Mouse (Mus musculus) fat pad, adult 2 months (tissue): ENCODE measurements around the gene Per2.

Experiments used
- DNase-seq: peaks from one replicate; pipeline ENCODE4 v3.0.0-alpha.2; 2011; ENCODE audit warnings: low read depth, low spot score; ENCODE audit errors: extremely low read depth

Gene Per2

DNA sequence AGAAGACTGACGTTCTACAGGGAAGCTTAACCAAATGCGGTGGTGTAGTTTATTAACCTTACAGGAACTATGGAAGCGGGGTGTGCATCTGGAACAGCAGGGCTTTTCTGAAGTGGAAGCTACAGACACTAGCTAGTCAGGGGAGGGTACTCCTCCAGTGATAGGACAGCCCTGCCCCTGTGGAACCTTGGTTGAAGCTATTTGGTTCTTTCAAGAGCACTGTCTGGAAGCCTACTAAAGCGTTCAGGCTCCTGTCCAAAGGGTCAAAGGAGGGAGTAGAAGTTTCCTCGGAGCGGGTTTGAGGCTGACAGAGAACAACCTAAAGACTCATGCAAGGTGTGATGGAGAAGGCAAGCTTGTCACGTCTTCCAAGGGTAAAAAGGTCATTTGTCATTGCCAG is 945 bp upstream of the Per2 start:
- DNase-seq: no peak

DNA sequence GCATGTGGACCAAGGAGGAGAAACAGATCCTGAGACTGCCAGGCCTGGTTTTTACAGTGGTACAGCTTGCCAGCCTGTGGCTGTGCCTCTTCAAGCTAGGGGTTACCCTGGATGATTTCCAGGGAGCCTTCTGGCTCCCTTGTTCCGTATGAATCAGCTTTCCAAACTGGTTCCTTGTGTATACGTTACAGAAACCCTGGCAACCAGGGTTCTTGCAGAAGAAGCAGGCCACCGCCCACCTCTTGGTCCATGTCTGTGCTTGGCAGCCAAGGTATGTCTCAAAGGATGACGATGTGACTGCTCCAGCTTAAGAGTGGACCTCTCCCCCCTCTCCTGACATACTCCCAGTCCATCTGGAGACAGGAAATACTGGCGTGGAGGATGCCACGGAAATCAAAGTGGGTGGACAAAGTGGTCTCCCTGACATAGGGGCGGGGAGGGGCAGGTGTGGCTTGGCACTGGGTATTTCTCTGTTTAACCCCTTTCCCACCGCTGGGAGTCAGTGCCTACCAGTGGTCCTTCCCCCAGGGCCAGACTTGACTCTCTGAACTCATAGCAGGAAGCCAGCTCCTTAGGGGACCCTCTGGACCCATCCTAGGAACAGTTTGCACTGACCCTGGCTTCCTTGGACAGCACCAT is 782 bp downstream of the Per2 start:
- DNase-seq: no peak

DNA sequence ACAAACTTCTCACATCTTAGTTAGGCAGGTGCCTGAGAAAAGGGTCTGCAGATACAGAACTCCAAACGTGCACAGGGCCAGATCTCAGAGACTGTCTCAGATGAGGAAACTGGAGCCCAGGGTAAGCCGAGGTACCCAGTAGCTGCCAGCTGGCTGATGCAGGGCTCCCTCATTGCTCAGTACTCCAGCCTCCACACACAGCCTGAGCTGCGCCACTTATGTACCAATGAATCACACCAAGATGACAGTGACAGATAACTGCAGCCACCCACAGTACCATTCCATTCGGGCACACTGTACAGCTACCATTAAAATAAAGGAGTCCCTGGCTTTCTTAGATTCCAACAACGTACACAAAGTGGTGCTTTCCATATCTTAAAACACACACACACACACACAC is 1.4 kb downstream of the Per2 start:
- no peak for DNase-seq

DNA sequence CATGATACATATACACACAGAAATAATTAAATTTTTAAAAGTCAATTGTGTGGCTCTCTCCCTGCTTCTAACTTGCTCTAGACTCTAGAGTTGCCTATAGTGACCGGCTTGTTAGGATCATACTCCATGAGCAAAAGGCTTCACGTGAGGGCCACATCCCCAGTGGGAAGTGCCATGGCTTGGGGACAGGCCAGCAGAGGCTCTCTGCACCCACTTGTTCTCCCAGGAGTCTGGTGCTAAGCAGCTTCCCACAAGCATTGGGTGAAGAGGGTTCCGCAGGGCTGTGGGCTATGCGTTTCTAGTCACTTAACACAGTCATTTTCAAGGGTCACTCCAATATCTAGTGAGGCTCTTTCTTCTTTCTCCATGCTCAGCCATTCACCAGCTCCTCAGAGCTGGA is 2.0 kb downstream of the Per2 start:
- DNase-seq: no peak

DNA sequence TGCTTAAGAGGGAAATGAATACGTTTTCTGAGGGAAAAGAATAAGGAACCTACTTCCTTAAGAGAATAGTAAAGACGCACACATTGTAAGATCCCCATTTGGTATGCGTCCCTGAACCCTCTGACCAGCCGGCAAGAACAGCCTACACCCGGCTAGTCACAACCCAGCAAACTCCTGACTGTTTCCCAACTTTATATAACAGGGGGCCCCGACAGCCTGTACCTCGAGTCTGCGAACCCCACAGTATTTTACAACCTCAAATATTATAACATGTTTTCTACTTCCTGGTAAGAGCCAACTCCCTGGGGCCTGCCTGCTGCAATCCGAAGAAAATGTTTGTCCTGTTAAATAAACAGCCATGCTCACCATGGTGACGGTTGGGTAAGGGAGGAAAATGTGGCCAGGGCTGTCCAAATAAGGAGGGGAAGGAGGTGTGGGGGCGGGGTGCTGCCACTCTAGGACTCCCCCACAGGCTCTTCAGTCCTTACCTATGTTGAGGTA is 2.8 kb downstream of the Per2 start:
- DNase-seq: no peak

DNA sequence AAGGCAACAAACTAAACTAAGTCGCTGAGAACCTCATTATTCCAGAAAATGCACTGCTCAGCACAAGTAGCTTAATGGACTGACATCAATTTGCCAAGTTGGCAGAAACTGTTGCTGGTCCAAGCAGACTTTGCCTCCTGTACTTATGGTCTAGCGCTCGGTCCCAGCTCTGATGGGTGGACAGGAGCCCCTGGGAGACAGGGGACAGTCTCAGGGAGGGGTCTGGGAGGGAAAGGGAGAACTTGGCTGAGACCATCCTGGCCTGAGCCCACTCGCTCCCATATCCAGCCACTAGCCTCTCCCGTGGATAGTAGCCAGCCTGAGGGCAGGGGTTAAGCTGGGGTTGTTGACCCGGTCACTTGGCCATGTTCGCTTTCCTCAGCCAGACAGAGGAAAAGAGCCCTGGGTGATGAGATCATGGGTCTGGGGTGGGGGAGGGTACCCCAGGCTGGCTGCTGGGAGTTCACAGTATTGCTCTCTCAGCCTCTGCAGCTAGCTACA is 3.4 kb downstream of the Per2 start:
- DNase-seq: no peak

DNA sequence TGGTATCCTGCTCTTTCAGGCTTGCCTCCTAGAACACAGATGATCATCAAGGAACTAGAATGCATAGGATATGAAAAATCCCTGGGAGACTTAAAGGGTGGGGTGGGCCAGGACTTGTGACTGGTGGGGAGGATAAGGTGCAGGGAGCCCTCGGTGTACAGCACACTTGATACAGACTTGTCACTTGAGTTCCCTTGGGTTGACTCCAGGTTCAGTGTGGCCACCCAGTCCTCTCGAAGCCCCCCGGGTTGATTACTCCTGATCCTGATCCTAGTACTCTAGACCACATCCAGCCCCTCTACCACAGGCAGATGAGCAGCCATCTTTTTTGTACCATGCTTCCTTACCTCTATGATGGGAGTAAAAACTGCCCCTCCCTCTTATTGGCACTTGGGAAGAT is 4.2 kb downstream of the Per2 start:
- no peak for DNase-seq

DNA sequence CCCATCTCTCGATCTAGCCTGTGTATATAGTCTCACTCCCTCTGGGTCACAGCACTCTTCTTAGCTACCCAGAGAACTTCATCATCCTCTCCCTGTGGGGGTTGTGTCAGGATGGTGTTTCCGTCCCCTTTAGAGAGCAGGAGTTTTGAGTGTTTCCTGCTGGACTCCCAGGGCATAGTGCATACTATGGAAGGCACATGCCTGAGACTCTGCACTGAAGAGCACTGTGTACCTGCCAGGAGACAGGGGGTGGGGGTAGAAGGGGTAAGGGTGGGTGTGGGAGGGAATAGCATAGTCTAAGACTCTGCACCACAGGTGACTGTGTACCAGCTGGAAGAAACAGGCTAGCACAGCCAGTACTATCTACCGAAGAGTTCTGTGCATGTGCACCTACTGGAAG is 4.8 kb downstream of the Per2 start:
- no peak for DNase-seq

DNA sequence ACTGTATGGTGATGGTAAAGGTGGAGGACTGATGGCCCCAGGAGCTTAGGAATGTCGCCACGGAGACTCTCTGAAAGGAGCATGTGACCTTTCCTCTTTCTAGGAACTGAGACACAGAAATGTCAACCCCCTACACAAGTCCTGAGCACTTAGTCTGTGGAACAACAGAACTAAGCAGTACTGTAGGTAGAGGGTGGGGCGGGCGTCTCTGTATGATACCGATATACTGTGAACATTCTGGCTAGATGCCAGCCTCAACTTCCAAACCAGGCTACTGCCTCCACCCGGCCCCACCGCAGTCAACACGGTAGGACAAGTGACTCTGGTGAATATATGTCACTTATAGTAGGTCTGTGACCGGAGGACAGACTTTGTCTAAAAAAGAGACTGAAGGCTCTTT is 5.2 kb downstream of the Per2 start:
- DNase-seq: no peak

DNA sequence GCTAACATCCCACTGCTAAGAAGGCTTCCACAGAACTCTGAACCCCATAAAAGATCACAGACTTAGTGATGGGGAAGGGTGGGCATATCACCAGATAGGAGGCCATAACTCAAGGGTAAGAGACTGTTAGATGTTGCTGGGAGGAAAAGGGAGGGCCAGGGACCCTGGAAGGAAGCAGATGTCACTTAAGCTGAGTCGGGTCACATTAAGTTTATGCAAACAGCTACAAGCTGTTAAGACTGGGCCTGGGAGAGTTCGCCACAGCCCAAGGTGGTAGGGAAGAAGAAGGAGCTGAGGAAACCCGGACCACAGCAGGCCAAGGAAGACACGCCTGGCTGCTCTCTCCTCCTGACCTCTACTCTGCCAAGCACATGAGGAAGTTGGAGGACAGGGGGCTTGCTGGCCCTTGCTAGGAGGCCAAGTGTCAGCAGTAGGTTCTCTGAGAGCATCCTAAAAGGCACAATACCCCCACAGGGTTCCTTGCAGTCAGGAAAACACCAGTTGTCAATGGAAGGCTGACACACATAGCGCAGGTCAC is 7.5 kb downstream of the Per2 start:
- DNase-seq: no peak

DNA sequence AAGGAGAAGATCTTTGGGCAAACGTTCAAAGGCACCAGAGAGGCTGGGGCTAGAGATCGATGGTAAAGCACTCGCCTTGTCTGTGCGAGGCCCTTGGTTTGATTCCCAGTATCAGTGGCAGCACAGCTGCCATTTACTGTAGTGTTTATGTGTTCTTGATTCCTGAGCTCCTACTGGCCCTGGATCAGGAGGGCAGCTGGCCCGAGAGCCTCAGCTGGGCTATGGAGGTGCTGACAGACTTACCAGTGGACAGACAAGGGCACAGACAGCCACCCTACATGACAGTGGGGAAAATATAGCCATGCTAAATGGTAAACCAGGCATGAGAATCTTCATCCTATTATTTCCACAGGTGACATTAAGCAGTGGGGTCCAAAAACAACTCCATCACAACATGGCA is 8.3 kb downstream of the Per2 start:
- no peak for DNase-seq

DNA sequence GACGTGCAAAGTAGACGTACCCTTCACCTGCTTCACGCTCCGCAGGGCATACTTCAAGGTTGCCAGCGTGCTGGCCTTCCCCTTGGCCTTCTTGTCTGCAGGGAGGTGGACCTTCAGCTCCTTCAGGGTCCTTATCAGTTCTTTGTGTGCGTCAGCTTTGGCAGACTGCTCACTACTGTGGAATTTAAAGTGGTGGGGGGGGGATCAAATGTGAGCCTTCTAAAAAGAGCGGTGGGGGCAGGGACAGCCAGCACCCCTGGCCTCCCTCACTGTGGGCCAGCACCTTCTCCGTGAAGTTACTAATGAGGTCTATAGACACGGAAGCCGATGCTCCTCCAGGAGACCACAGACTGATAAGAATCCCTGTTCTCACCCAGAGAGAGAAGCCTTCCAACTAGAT is 10.4 kb downstream of the Per2 start:
- DNase-seq: no peak

DNA sequence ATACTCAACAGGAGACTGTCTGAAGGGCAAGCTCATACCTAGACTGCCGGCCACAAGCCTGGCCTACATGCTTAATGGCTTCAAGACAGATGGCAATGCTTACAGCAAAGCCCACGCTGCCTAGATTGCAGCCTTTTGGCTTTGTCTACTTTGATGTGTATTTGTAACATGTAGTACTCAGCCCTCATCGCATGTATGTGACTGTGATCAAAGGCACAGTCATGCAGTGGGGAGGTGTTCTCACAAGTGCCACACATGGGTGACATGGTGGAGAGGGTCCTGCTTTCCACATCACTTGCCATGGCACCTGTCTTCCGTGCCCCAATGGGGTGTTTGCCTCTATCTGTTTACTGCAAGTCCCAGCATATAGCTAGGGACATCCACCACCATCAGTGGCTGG is 12.6 kb downstream of the Per2 start:
- no peak for DNase-seq

DNA sequence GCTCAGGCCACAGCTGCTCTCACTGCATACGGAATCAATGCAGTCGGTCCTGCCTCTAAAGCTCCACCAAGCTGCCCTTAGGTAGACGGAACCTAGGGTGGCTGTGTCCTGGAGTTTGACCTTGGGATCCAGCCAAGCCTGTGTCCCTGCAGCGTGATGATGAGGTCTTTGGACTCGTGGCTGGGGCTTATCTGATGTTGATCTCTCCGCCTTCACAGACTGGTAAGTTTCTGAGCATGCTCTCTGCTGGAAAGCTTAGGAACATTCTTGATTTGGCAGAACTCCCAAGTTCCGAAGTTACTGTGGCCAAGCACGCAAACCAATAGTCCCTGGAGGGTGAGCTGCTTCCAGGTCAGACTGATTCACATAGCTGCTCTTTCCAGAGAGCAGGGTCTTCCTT is 13.1 kb downstream of the Per2 start:
- DNase-seq: no peak

DNA sequence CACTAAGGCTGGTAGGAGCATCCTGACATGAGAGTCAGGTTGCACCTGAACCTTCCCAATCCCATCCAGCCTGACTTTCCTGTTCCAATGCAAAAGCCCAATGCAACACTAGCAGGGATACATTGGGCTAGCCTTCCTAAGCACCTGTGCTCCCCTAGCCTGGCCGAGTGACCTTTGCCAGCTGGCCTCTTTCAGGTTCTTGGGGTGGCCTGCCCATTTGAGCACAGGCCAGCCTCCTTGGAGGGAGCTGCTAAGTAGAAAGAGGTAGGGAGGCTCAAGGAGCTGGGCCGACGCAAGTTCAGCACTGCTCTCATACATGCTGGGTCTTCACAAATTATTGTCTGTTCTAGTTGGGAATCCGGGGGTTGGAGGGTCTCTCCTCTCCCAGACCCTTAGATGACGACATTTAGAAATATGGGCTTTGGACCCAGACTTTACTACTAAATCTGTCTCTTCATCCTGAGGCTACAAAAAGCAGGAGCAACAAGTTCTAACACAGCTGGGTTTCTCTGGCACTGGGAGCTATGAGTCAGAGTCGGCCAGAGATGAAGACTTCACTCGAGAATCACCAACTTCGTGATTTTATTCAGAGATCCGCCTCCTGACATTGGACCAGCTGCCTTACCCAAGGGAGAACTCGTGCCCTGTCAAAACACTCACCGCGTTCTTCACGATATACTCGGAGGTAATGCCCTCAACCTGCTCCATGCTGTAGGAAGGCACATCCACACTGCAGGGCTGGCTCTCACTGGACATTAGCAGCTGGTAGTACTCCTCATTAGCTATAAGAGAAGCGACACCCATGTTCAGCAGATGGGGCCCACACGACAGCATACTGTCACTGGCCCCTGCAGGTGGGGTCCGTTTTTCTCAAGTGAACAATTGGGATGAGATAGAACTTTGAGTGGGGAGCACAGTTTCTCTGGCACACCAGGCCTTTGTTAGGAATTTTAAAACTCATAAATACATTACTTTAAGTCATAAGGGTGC is 14.0 kb downstream of the Per2 start:
- no peak for DNase-seq

DNA sequence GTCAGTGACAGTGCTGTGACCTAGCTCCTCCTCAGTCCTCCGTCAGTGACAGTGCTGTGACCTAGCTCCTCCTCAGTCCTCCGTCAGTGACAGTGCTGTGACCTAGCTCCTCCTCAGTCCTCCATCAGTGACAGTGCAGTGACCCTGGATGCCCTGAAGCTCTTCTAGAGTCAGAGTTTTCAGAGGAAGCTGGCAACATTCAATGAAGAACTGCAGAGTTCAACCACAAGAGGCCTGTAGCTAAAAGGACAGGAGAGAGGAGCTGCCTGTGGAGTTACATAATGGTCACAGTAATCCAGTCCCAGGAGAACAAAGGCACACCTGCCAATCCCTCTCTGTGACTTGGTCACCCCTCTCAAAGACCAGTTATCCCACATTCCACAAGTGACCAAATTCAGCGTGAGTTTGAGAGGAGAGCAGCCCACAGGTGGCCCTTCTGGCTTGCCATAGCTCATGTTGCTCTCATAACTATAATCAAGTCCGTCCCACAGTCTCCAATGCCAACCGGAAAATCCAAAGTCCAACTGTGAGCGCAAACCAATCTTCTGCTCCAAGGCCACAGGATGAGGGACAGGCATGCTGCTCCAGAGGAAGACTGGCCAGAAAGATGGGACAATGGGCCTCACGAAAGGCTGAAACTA is 16.7 kb downstream of the Per2 start:
- no peak for DNase-seq

DNA sequence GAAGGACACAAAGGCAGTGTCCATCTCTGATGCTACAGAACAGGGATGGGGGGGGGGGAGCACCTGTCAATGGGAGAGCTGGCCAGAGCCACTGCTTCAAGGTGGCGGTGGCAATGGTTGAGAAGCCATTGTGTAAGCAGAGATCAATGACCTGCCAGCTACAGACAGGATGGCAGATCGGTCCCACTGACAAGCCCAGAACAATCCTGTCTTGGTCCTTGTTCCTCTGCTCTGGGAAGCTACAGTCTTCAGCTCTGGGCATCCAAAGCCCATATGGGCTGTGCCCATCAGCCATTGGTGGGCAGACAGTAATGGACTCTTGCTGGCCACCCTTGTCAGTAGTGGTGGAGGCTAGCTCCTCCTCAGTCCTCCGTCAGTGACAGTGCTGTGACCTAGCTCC is 17.3 kb downstream of the Per2 start:
- no peak for DNase-seq

DNA sequence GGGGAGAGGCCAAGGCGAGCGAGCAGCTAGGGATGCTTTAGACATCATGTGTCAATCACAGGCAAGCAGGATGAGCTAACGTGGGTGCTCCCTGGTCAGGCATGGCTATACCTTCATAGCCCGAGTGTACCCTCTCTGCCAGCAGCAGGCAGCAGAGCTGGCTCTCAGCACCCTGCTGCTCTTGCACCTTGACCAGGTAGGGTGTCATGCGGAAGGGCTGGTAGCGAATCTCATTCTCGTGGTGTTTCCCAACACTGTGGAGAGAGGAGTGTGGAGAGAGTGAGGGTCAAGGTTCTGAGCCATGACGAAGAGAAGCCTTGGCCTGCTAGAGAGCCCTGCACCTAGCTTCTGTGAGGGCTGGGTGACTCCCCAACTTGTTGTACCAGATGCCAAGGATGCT is 19.3 kb downstream of the Per2 start:
- no peak for DNase-seq

DNA sequence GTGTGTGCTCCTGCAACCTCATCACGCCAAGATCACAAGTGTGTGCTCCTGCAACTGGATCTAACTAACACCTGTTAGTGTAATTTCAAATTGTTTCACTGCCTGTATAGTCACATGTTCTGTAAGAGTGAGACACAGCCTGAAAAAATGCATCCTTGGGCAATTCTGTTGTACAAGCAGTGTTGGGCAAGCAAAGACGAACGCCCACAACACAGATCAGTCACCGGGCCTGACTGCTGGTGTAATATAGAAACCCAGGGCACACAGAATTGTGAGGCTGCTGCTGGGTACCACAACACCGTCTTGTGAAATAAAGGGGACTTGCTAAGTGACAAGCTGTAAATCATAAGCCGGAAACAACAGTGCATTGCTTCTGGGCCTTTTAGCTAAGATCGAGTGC is 21.6 kb downstream of the Per2 start:
- peak; percentile 94 for DNase-seq

DNA sequence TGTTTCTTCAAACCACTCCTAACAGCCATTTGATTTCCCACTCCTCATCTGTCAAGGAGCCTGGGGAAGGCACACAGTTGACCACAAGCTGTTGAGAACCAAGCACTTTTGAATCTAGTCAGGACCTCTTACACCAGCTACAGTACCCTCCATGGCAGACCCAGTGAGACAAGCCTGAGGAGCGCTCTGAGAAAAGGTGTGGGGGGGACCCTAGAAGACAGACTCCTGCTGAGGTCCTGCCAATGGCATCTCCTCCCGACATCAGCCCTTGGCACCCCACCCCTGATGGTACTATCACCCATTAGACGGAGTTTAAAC is 22.1 kb downstream of the Per2 start:
- no peak for DNase-seq

DNA sequence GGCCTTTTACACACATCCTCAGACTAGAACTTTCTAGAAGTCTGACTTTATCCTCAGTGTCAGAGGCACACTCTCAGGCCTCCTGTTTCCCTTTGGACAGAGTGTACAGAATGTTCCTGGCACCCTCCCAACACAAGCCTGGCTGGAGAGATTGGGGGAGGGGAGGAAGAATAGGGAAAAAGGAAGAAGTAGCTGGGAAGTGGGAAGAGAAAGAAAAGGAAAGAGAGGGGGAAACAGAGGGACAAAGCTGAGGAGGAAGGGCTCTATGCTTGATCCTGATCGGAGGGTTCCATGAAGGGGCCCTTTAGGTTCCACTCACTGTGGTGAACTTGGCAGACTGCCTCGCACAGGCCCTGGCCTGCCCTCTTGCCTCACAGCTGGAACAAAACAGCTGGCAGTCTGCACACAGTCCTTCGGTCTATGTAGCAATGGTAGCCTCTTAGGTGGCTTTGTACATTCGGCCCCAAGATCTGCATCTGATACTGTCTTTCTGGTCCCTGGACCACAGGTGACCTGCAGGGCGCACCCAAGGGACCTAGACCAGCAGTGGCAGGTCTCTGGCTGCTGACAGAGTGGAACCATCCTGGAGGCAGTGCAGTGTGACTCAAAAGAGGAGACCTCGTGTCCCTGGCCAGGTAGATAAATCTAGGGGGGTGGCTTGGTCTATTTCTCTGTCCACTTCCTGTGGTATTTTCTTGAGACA is 22.6 kb downstream of the Per2 start:
- DNase-seq: no peak
